Mouse (Mus musculus) cerebellum, postnatal 25 days (tissue): ENCODE measurements at regions not wholly inside any gene's neighbourhood (a gene's known extent, or its start where the extent isn't known, plus 50 kb on each side); places are given as distances from the start of the nearest gene placed in this dataset.
A peak's percentile ranks its signal among the peaks of the same experiment; 100 is the strongest.

Experiments used
- DNase-seq, 2 experiments: peaks; one replicate each; pipeline ENCODE4 v3.0.0; 2021; ENCODE audit warnings: mixed read lengths in 2 of 2

GRCm38 (mm10) chr8:95974889-95975288 lies 86.5 kb upstream of the Got2 start:
- no peak for DNase-seq

GRCm38 (mm10) chr8:95974231-95974630 lies 85.9 kb upstream of the Got2 start:
- no peak for DNase-seq

- DNase-seq: no peak
These were observed 85.2 kb upstream of the Got2 start for GRCm38 (mm10) chr8:95973571-95973970.

GRCm38 (mm10) chr8:95968828-95969227 lies 80.5 kb upstream of the Got2 start:
- no peak for DNase-seq

GRCm38 (mm10) chr8:95966430-95966829 lies 78.1 kb upstream of the Got2 start:
- no peak for DNase-seq

- DNase-seq: peak in 1 of 2 experiments; percentile 13
These were observed 63.9 kb upstream of the Got2 start for GRCm38 (mm10) chr8:95952257-95952656.

GRCm38 (mm10) chr8:95951794-95952193 lies 63.4 kb upstream of the Got2 start:
- peak; percentile 62 to 75 for DNase-seq
